Mouse (Mus musculus) liver, embryonic 14.5 days (tissue): Measurements from ENCODE around the gene Chka. TPM values are rescaled to one million over a fixed set of nuclear protein-coding genes. Genes with fewer than 3 reads are reported as not detected.

ENCODE experiments used
- ATAC-seq: fragments of 200-750 bp; cut with Nextera tagmentation; 2 replicates; pipeline ENCODE4 v1.8.0; 2017; ENCODE audit warnings: moderate number of reproducible peaks, mild to moderate bottlenecking, moderate library complexity; ENCODE audit not compliant: insufficient read depth
- DNase-seq, 3 experiments: peaks; one replicate each; pipeline ENCODE4 v3.0.0-alpha.2; 2012 to 2013; ENCODE audit warnings: low read depth in 3 of 3, low spot score in 3 of 3
- H3K27ac ChIP-seq: fragments of 300-500 bp; sonication (generic); 2 replicates; pipeline ENCODE4 v1.5.1; 2014; ENCODE audit warnings: moderate library complexity, mild to moderate bottlenecking, control low read depth, inconsistent platforms
- H3K27me3 ChIP-seq: fragments of 300-500 bp; sonication (generic); 2 replicates; pipeline ENCODE4 v1.6.1; 2014; ENCODE audit warnings: mild to moderate bottlenecking, low read length, moderate library complexity; ENCODE audit not compliant: control insufficient read depth, insufficient read depth
- H3K36me3 ChIP-seq: fragments of 300-500 bp; sonication (generic); replicated peaks from 2 replicates; pipeline ENCODE4 v1.6.1; 2014; ENCODE audit warnings: low read depth; ENCODE audit not compliant: control insufficient read depth, insufficient read depth
- H3K4me1 ChIP-seq, 2 experiments: fragments of 200-500 bp in 1 of 2; fragments of 300-500 bp in 1 of 2; sonication (generic) in 1 of 2; replicated peaks; 2 replicates each; pipeline ENCODE4 v1.6.1; 2012 to 2014; ENCODE audit warnings: antibody characterized with exemption in 1 of 2, inconsistent platforms in 1 of 2, low read length in 1 of 2; ENCODE audit not compliant: control insufficient read depth in 2 of 2, insufficient read depth in 2 of 2
- H3K4me2 ChIP-seq: fragments of 300-500 bp; sonication (generic); 2 replicates; pipeline ENCODE4 v1.6.1; 2014; ENCODE audit warnings: low read depth, mild to moderate bottlenecking, control low read depth, moderate library complexity
- H3K4me3 ChIP-seq, 2 experiments: fragments of 200-500 bp in 1 of 2; fragments of 300-500 bp in 1 of 2; sonication (generic) in 1 of 2; 2 replicates each; pipeline ENCODE4 v1.5.1; 2012 to 2014; ENCODE audit warnings: low read depth in 2 of 2, low read length in 2 of 2, mild to moderate bottlenecking in 2 of 2, control low read depth in 1 of 2, inconsistent platforms in 1 of 2, moderate library complexity in 1 of 2; ENCODE audit not compliant: insufficient read depth in 1 of 2
- H3K9ac ChIP-seq: fragments of 300-500 bp; sonication (generic); replicated peaks from 2 replicates; pipeline ENCODE4 v1.6.1; 2014; ENCODE audit warnings: mild to moderate bottlenecking, control low read depth, moderate library complexity
- H3K9me3 ChIP-seq: fragments of 300-500 bp; sonication (generic); 2 replicates; pipeline ENCODE4 v1.6.1; 2016; ENCODE audit warnings: low read length, mixed read lengths; ENCODE audit not compliant: control insufficient read depth
- CTCF ChIP-seq: IDR thresholded peaks from 2 replicates; pipeline ENCODE4 v1.5.1; 2016; ENCODE audit warnings: antibody characterized with exemption, low read depth, control low read depth
- EP300 ChIP-seq: IDR thresholded peaks from 2 replicates; pipeline ENCODE4 v1.6.1; 2016; ENCODE audit warnings: antibody characterized with exemption, low read depth
- WGBS: fragments of 180-500 bp; shearing (Covaris S2); extraction: QIAGEN DNeasy Blood & Tissue Kit; methylation state at CpG from one replicate; pipeline ENCODE4 v1.1.7; 2014; ENCODE audit not compliant: insufficient replicate concordance; 5-methylcytosine and 5-hydroxymethylcytosine counted together
- polyA plus RNA-seq, 2 experiments: library from polyadenylated mRNA; depleted of rRNA in 1 of 2; stranded (reverse) in 1 of 2; unstranded in 1 of 2; fragments of >200 nt; fragmentation: Nextera tagmentation in 1 of 2; extraction: Ambion mirVana in 1 of 2; gene quantifications; 2 replicates each; pipeline versions ENCODE4 v1.2.1 to v1.2.3; 2012 to 2014

Gene Chka
- polyA plus RNA-seq, 2 experiments: 10.3 to 17.0 TPM

GRCm38 (mm10) chr19:3840214-3840651, 11.3 kb upstream of the Chka start:
- Histone ChIP-seq H3K4me1 (peaks cover 0 to 4% of the 10 kb centered on the region in 2 experiments; a peak in 2 of 4 replicates), H3K27me3 (no peaks in the 10 kb centered on the region), H3K4me2 (no peak overlapping the region), H3K36me3 (no peaks in the 10 kb centered on the region), H3K9ac (no peak overlapping the region), H3K27ac (no peak overlapping the region), H3K4me3 (no peak overlapping the region), H3K9me3 (no peaks in the 10 kb centered on the region)
- TF ChIP-seq EP300 (no peak), CTCF (no peak)
- DNase-seq (no peak), ATAC-seq (no peak)
- 40% methylated on average over 5 of the region's 5 CpGs for WGBS

- no peak for ATAC-seq
- Histone ChIP-seq H3K4me1 (no peaks in the 10 kb centered on the region; a peak in 1 of 4 replicates), H3K36me3 (no peaks in the 10 kb centered on the region), H3K27ac (no peak overlapping the region), H3K9me3 (no peaks in the 10 kb centered on the region), H3K27me3 (no peaks in the 10 kb centered on the region), H3K4me3 (no peak overlapping the region), H3K4me2 (no peak overlapping the region), H3K9ac (no peak overlapping the region)
- no peak for DNase-seq
- WGBS: 56% methylated on average over 5 of the region's 5 CpGs
- TF ChIP-seq EP300 (no peak), CTCF (no peak)
These were observed 10.9 kb upstream of the Chka start for GRCm38 (mm10) chr19:3840685-3841084.

GRCm38 (mm10) chr19:3842359-3843148, 9.0 kb upstream of the Chka start:
- TF ChIP-seq EP300 (no peak), CTCF (no peak)
- no peaks in the 10 kb centered on the region for H3K36me3 ChIP-seq
- H3K4me3 ChIP-seq: no peak overlapping the region
- DNase-seq: no peak
- 46% methylated on average over 12 of the region's 12 CpGs for WGBS
- H3K27ac ChIP-seq: no peak overlapping the region
- ATAC-seq: no peak
- H3K27me3 ChIP-seq: no peaks in the 10 kb centered on the region
- H3K4me1 ChIP-seq: no peaks in the 10 kb centered on the region
- no peak overlapping the region for H3K4me2 ChIP-seq
- H3K9ac ChIP-seq: no peak overlapping the region
- no peaks in the 10 kb centered on the region for H3K9me3 ChIP-seq

- Histone ChIP-seq H3K36me3 (no peaks in the 10 kb centered on the region), H3K27ac (no peak overlapping the region), H3K4me3 (no peak overlapping the region), H3K4me2 (no peak overlapping the region), H3K9ac (no peak overlapping the region), H3K4me1 (no peaks in the 10 kb centered on the region), H3K9me3 (no peaks in the 10 kb centered on the region), H3K27me3 (no peaks in the 10 kb centered on the region)
- TF ChIP-seq EP300 (no peak), CTCF (no peak)
- no peak for ATAC-seq
- DNase-seq: no peak
- WGBS: 67% methylated on average over 2 of the region's 2 CpGs
These were observed 7.9 kb upstream of the Chka start for GRCm38 (mm10) chr19:3843629-3844028.

- TF ChIP-seq CTCF (no peak), EP300 (no peak)
- no peak for ATAC-seq
- WGBS: 68% methylated on average over 1 of the region's 1 CpGs
- no peak for DNase-seq
- Histone ChIP-seq H3K4me2 (no peak overlapping the region), H3K27ac (no peak overlapping the region), H3K4me3 (no peak overlapping the region), H3K9me3 (no peaks in the 10 kb centered on the region), H3K9ac (no peak overlapping the region), H3K27me3 (no peaks in the 10 kb centered on the region), H3K36me3 (no peaks in the 10 kb centered on the region), H3K4me1 (no peaks in the 10 kb centered on the region; a peak in 1 of 4 replicates)
These were observed 6.7 kb upstream of the Chka start for GRCm38 (mm10) chr19:3844836-3845235.
